Mouse (Mus musculus): Measurements from ENCODE around the gene Snn. TPM values are rescaled to one million over a fixed set of nuclear protein-coding genes. Genes with fewer than 3 reads are reported as not detected.

The Snn gene
- polyA plus RNA-seq, 1 experiment from 2014 or later, result 40.6 TPM

DNA sequence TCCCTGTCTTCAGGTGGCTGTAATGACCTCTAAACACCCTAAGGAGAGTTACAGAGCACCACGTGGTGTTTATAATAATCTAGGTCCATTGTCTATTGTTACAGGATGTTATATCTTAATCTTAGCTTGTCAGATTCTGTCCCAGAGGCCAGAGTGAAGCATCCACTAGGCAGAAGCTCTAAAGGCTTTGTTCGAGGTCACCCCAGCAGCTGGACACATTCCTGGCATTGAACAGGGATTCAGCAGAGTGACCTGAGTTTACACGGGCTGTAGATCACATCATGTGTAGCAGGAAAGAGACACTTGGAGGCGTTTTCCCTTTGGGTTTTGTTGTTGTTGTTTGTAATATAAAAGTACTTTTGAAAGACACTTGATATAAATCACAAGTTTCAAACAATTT lies 31.3 kb downstream of the Snn start:
- no peak for ATAC-seq (replicated peaks; ENCODE audit: low FRiP score)
- H3K36me3 ChIP-seq, result peaks cover 81% of the 10 kb centered on the region
- no peak overlapping the region for H3K27ac ChIP-seq
- H3K9me3 ChIP-seq (replicated peaks), result no peaks in the 10 kb centered on the region
- no peak overlapping the region for H3K4me3 ChIP-seq (replicated peaks)
- no peak overlapping the region for H3K9ac ChIP-seq
- H3K4me2 ChIP-seq, result no peak overlapping the region
- 46% methylated on average over 4 of the region's 4 CpGs for WGBS
- H3K27me3 ChIP-seq, result no peaks in the 10 kb centered on the region
- no peaks in the 10 kb centered on the region for H3K4me1 ChIP-seq

- Histone ChIP-seq H3K27me3 (no peaks in the 10 kb centered on the region), H3K4me3 (replicated peaks) (no peak overlapping the region), H3K9me3 (replicated peaks) (no peaks in the 10 kb centered on the region), H3K27ac (no peak overlapping the region), H3K9ac (no peak overlapping the region), H3K4me1 (no peaks in the 10 kb centered on the region), H3K36me3 (peaks cover 78% of the 10 kb centered on the region), H3K4me2 (no peak overlapping the region)
- whole genome bisulfite sequencing, result 60% methylated on average over 3 of the region's 3 CpGs
- no peak for ATAC-seq (replicated peaks; ENCODE audit: low FRiP score)
These were observed 31.8 kb downstream of the Snn start for GRCm38 (mm10) chr16:11092523-11092922.

DNA sequence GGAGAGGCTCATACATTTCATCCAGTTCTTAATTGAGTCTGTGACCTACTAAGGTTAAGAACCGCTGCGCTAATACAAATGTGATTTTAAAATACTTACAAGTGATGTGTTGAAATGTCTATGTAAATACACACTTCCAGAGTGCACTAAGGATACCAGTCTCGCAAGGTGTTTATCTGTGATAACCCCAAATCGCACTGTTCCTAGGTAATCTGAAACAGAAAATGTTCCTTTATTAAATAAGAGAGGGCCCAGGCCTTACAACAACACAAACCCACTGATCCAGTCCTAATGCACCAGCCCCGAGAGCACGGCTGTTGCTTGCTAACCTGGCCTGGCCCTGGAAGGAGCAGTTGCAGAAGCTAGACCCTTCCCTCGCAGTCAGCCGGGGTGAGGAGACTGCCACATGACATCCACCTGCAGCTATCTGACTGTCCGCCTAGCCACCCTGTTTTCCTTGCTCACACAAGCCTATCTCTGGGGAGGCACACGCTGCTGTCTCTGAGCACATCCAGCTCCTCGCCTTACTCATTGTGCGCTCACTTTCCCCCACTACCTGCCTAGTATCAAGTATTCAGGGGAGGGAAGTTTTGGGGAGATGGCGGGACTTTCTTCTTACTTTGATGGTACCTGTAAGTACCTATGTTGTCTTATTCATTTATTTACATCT lies 33.1 kb downstream of the Snn start:
- Histone ChIP-seq H3K27me3 (no peaks in the 10 kb centered on the region), H3K4me3 (replicated peaks) (no peak overlapping the region), H3K9ac (no peak overlapping the region), H3K4me2 (no peak overlapping the region), H3K4me1 (no peaks in the 10 kb centered on the region), H3K36me3 (peaks cover 68% of the 10 kb centered on the region), H3K27ac (no peak overlapping the region), H3K9me3 (replicated peaks) (no peaks in the 10 kb centered on the region)
- WGBS, result 85% methylated on average over 13 of the region's 13 CpGs
- ATAC-seq (replicated peaks; ENCODE audit: low FRiP score), result no peak

DNA sequence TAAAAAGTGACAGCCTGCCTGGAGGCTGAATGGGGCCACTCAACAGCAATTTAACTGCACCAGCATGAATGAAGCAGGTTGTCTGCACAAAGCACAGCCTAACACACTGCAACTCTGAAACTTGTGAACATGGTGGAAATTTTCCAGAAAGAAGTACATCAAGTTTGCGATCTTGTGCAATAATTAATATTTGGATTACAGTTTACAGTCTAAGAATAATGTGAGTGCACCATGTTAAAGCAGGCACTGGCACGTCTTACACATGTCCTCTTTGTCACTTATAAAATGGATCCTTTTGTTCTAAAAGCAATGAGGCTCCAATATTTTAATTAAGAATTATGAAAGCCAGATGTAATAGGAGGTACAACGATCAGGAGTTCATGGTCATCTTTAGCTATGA lies 36.6 kb downstream of the Snn start:
- Histone ChIP-seq H3K9me3 (replicated peaks) (no peaks in the 10 kb centered on the region), H3K4me1 (no peaks in the 10 kb centered on the region), H3K4me3 (replicated peaks) (no peak overlapping the region), H3K36me3 (peaks cover 60% of the 10 kb centered on the region), H3K4me2 (no peak overlapping the region), H3K27ac (no peak overlapping the region), H3K27me3 (no peaks in the 10 kb centered on the region), H3K9ac (no peak overlapping the region)
- 88% methylated on average over 3 of the region's 3 CpGs for WGBS
- no peak for ATAC-seq (replicated peaks; ENCODE audit: low FRiP score)

- no peak overlapping the region for H3K4me2 ChIP-seq
- no peaks in the 10 kb centered on the region for H3K9me3 ChIP-seq (replicated peaks)
- no peak overlapping the region for H3K9ac ChIP-seq
- no peaks in the 10 kb centered on the region for H3K27me3 ChIP-seq
- 78% methylated on average over 1 of the region's 1 CpGs for WGBS
- H3K36me3 ChIP-seq, result peaks cover 58% of the 10 kb centered on the region
- H3K4me3 ChIP-seq (replicated peaks), result no peak overlapping the region
- ATAC-seq (replicated peaks; ENCODE audit: low FRiP score), result no peak
- no peak overlapping the region for H3K27ac ChIP-seq
- H3K4me1 ChIP-seq, result no peaks in the 10 kb centered on the region
These were observed 44.2 kb downstream of the Snn start for GRCm38 (mm10) chr16:11104905-11105304.

- peaks cover 40% of the 10 kb centered on the region for H3K36me3 ChIP-seq
- no peak overlapping the region for H3K4me2 ChIP-seq
- H3K4me1 ChIP-seq, result no peaks in the 10 kb centered on the region
- 70% methylated on average over 4 of the region's 4 CpGs for WGBS
- no peaks in the 10 kb centered on the region for H3K27me3 ChIP-seq
- ATAC-seq (replicated peaks; ENCODE audit: low FRiP score), result no peak
- H3K4me3 ChIP-seq (replicated peaks), result no peak overlapping the region
- no peak overlapping the region for H3K27ac ChIP-seq
- no peaks in the 10 kb centered on the region for H3K9me3 ChIP-seq (replicated peaks)
- no peak overlapping the region for H3K9ac ChIP-seq
These were observed 48.5 kb downstream of the Snn start for GRCm38 (mm10) chr16:11109198-11109740.

DNA sequence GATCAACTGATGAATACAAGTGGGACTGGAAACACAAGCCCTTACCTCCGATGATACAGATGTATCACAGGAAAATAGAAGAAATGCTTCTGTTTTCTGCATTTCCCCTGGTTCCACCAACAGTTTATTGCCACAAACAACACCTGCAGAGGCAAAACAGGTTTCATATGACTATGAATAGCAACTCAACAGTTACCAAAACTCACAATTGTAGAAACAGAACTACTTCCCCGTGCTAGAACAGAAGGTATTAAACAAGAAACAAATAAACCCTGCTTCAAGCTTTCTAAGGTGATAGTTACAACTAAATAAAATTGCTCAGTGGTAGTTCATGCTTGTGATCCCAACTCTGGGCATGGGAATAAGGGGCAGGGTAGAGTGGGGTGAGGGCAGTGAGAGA lies 61.9 kb downstream of the Snn start:
- Histone ChIP-seq H3K27me3 (no peaks in the 10 kb centered on the region), H3K4me2 (no peak overlapping the region), H3K4me3 (replicated peaks) (no peak overlapping the region), H3K36me3 (peaks cover 78% of the 10 kb centered on the region), H3K27ac (no peak overlapping the region), H3K9ac (no peak overlapping the region), H3K4me1 (no peaks in the 10 kb centered on the region), H3K9me3 (replicated peaks) (no peaks in the 10 kb centered on the region)
- WGBS, result 94% methylated on average over 2 of the region's 2 CpGs
- ATAC-seq (replicated peaks; ENCODE audit: low FRiP score), result no peak

GRCm38 (mm10) chr16:11124110-11124509 lies 63.4 kb downstream of the Snn start:
- Histone ChIP-seq H3K9ac (no peak overlapping the region), H3K27me3 (no peaks in the 10 kb centered on the region), H3K4me3 (replicated peaks) (no peak overlapping the region), H3K27ac (no peak overlapping the region), H3K36me3 (peaks cover 78% of the 10 kb centered on the region), H3K4me1 (no peaks in the 10 kb centered on the region), H3K9me3 (replicated peaks) (no peaks in the 10 kb centered on the region), H3K4me2 (no peak overlapping the region)
- WGBS, result 47% methylated on average over 1 of the region's 1 CpGs
- ATAC-seq (replicated peaks; ENCODE audit: low FRiP score), result no peak

Other genes starting within 250 kb of the Snn start
- gene Gm11172, start 248.0 kb upstream of the Snn start, polyA plus RNA-seq (2015; fragmentation: Nextera tagmentation; extraction: Ambion mirVana), result not detected in 2 replicates
- 4.1 and 4.2 TPM in 2 replicates for gene Rmi2, start 225.9 kb upstream of the Snn start, polyA plus RNA-seq (2015; fragmentation: Nextera tagmentation; extraction: Ambion mirVana)
- gene Litaf, start 5.2 kb downstream of the Snn start, polyA plus RNA-seq (2015; fragmentation: Nextera tagmentation; extraction: Ambion mirVana), result 122 and 123 TPM in 2 replicates
- gene Txndc11, start 73.7 kb downstream of the Snn start, polyA plus RNA-seq (2015; fragmentation: Nextera tagmentation; extraction: Ambion mirVana), result 32.8 and 35.7 TPM in 2 replicates
- 89.4 and 89.9 TPM in 2 replicates for gene Zc3h7a, start 115.4 kb downstream of the Snn start, polyA plus RNA-seq (2015; fragmentation: Nextera tagmentation; extraction: Ambion mirVana)
- 189 and 206 TPM in 2 replicates for gene Rsl1d1, start 142.4 kb downstream of the Snn start, polyA plus RNA-seq (2015; fragmentation: Nextera tagmentation; extraction: Ambion mirVana)
- gene Gspt1, start 193.4 kb downstream of the Snn start, polyA plus RNA-seq (2015; fragmentation: Nextera tagmentation; extraction: Ambion mirVana), result 85.1 and 86.3 TPM in 2 replicates

Data from kidney, embryonic 15.5 days (tissue).